Mouse (Mus musculus): ENCODE measurements around the gene Neu1. TPM values are rescaled to one million over a fixed set of nuclear protein-coding genes. Genes with fewer than 3 reads are reported as not detected.
A peak's percentile ranks its signal among the peaks of the same experiment; 100 is the strongest.
"Not testable (repeated sequence)": the region's sequence is repeated elsewhere in the genome, so short reads cannot be mapped to it uniquely, and the experiment has no call there.

Gene Neu1
- polyA plus RNA-seq, 1 experiment from 2014 or later: 30.6 TPM

- Histone ChIP-seq H3K9ac (no peak overlapping the region), H3K27me3 (peaks cover 63% of the 10 kb centered on the region), H3K36me3 (no peaks in the 10 kb centered on the region), H3K4me3 (no peak overlapping the region), H3K4me1 (replicated peaks) (peaks cover 11% of the 10 kb centered on the region), H3K4me2 (no peak overlapping the region), H3K27ac (no peak overlapping the region), H3K9me3 (no peaks in the 10 kb centered on the region)
- ATAC-seq (ENCODE audit: low FRiP score): no peak
These were observed 29.8 kb downstream of the Neu1 start for GRCm38 (mm10) chr17:34960702-34961493.

- Histone ChIP-seq H3K27me3 (peaks cover 62% of the 10 kb centered on the region), H3K4me1 (replicated peaks) (peaks cover 11% of the 10 kb centered on the region), H3K4me2 (no peak overlapping the region), H3K36me3 (no peaks in the 10 kb centered on the region), H3K27ac (no peak overlapping the region), H3K4me3 (no peak overlapping the region), H3K9ac (no peak overlapping the region), H3K9me3 (no peaks in the 10 kb centered on the region)
- ATAC-seq (ENCODE audit: low FRiP score): no peak
- WGBS: 37% methylated on average over 3 of the region's 3 CpGs
These were observed 31.1 kb downstream of the Neu1 start for GRCm38 (mm10) chr17:34962125-34962524.

GRCm38 (mm10) chr17:34962841-34963240 lies 31.8 kb downstream of the Neu1 start:
- ATAC-seq (ENCODE audit: low FRiP score): no peak
- 67% methylated on average over 1 of the region's 1 CpGs for WGBS
- H3K4me3 ChIP-seq: no peak overlapping the region
- H3K4me2 ChIP-seq: no peak overlapping the region
- no peak overlapping the region for H3K27ac ChIP-seq
- peaks cover 11% of the 10 kb centered on the region for H3K4me1 ChIP-seq (replicated peaks)
- H3K27me3 ChIP-seq: peaks cover 69% of the 10 kb centered on the region
- H3K9ac ChIP-seq: no peak overlapping the region
- H3K36me3 ChIP-seq: no peaks in the 10 kb centered on the region
- H3K9me3 ChIP-seq: no peaks in the 10 kb centered on the region

- ATAC-seq (ENCODE audit: low FRiP score): no peak
- Histone ChIP-seq H3K9me3 (no peaks in the 10 kb centered on the region), H3K27ac (no peak overlapping the region), H3K4me3 (no peak overlapping the region), H3K27me3 (peaks cover 84% of the 10 kb centered on the region), H3K4me1 (replicated peaks) (peaks cover 7% of the 10 kb centered on the region), H3K36me3 (no peaks in the 10 kb centered on the region), H3K9ac (peak overlapping the region; percentile 46; the same call in 1 of the 2 replicates), H3K4me2 (no peak overlapping the region)
- WGBS: 16% methylated on average over 1 of the region's 1 CpGs
These were observed 33.6 kb downstream of the Neu1 start for GRCm38 (mm10) chr17:34964640-34965049.

- no peak for ATAC-seq (ENCODE audit: low FRiP score)
- H3K9ac ChIP-seq: no peak overlapping the region
- 84% methylated on average over 5 of the region's 5 CpGs for WGBS
- H3K27ac ChIP-seq: no peak overlapping the region
- no peaks in the 10 kb centered on the region for H3K9me3 ChIP-seq
- H3K27me3 ChIP-seq: peaks cover 83% of the 10 kb centered on the region
- no peaks in the 10 kb centered on the region for H3K36me3 ChIP-seq
- H3K4me3 ChIP-seq: no peak overlapping the region
- H3K4me1 ChIP-seq (replicated peaks): no peaks in the 10 kb centered on the region
- H3K4me2 ChIP-seq: no peak overlapping the region
These were observed 34.6 kb downstream of the Neu1 start for GRCm38 (mm10) chr17:34965627-34966026.

- H3K4me1 ChIP-seq (replicated peaks); H3K4me2 ChIP-seq; H3K36me3 ChIP-seq; H3K27ac ChIP-seq; ATAC-seq (ENCODE audit: low FRiP score); H3K9me3 ChIP-seq; H3K9ac ChIP-seq; H3K4me3 ChIP-seq: not testable (repeated sequence)
- peaks cover 64% of the 10 kb centered on the region for H3K27me3 ChIP-seq
- WGBS: 69% methylated on average over 6 of the region's 11 CpGs
These were observed 38.8 kb downstream of the Neu1 start, which contains the start of gene Gm20481 for GRCm38 (mm10) chr17:34969822-34970221. Gene Gm20481, plus strand, starts transcription at chr17:34969912.

GRCm38 (mm10) chr17:34970850-34971249 lies 39.8 kb downstream of the Neu1 start:
- H3K27me3 ChIP-seq: peaks cover 54% of the 10 kb centered on the region
- H3K9me3 ChIP-seq; H3K36me3 ChIP-seq; H3K4me3 ChIP-seq; H3K9ac ChIP-seq; ATAC-seq (ENCODE audit: low FRiP score); H3K4me2 ChIP-seq; H3K27ac ChIP-seq; H3K4me1 ChIP-seq (replicated peaks): not testable (repeated sequence)
- 37% methylated on average over 30 of the region's 37 CpGs for WGBS

GRCm38 (mm10) chr17:34971694-34972068 lies 40.6 kb downstream of the Neu1 start:
- Histone ChIP-seq H3K4me3 (peak overlapping the region; percentile 41), H3K27me3 (peaks cover 48% of the 10 kb centered on the region), H3K4me2 (peak overlapping the region; percentile 58)
- not testable (repeated sequence) for H3K9me3 ChIP-seq; H3K36me3 ChIP-seq; H3K27ac ChIP-seq; H3K9ac ChIP-seq; H3K4me1 ChIP-seq (replicated peaks)
- ATAC-seq (ENCODE audit: low FRiP score): peak; percentile 62
- 8% methylated on average over 23 of the region's 43 CpGs for WGBS

- not testable (repeated sequence) for H3K27ac ChIP-seq; H3K36me3 ChIP-seq; H3K4me1 ChIP-seq (replicated peaks); H3K9me3 ChIP-seq
- peak; percentile 94 for ATAC-seq (ENCODE audit: low FRiP score)
- Histone ChIP-seq H3K9ac (peak within 1 kb of the TSS; percentile 35; the same call in 1 of the 2 replicates), H3K4me2 (peak within 1 kb of the TSS; percentile 58), H3K4me3 (peak within 1 kb of the TSS; percentile 41), H3K27me3 (peaks cover 46% of the 10 kb centered on the region)
- WGBS: under 1% methylated on average over 30 of the region's 33 CpGs
These were observed 41.2 kb downstream of the Neu1 start, which contains the start of the genes Hspa1a and Hspa1l for GRCm38 (mm10) chr17:34972069-34972749. Gene Hspa1a, minus strand, starts transcription at chr17:34972156. Gene Hspa1l, plus strand, starts transcription at chr17:34972703.

- ATAC-seq (ENCODE audit: low FRiP score): no peak
- WGBS: 74% methylated on average over 3 of the region's 3 CpGs
These were observed 44.8 kb downstream of the Neu1 start for GRCm38 (mm10) chr17:34975581-34976492.

GRCm38 (mm10) chr17:34977000-34977399 lies 45.9 kb downstream of the Neu1 start:
- H3K4me3 ChIP-seq: no peak overlapping the region
- H3K4me2 ChIP-seq: no peak overlapping the region
- H3K27me3 ChIP-seq: peaks cover 14% of the 10 kb centered on the region; the same call in 1 of the 2 replicates
- H3K4me1 ChIP-seq (replicated peaks): peaks cover 20% of the 10 kb centered on the region
- 95% methylated on average over 20 of the region's 20 CpGs for WGBS
- H3K36me3 ChIP-seq: no peaks in the 10 kb centered on the region; the same call in 1 of the 2 replicates
- H3K27ac ChIP-seq: no peak overlapping the region
- no peaks in the 10 kb centered on the region for H3K9me3 ChIP-seq
- H3K9ac ChIP-seq: no peak overlapping the region
- no peak for ATAC-seq (ENCODE audit: low FRiP score)

More at GRCm38 (mm10) chr17:34975581-34976492, 44.8 kb downstream of the Neu1 start:
- no peaks in the 10 kb centered on the region for H3K9me3 ChIP-seq
- H3K36me3 ChIP-seq: no peaks in the 10 kb centered on the region; the same call in 1 of the 2 replicates
- no peak overlapping the region for H3K4me3 ChIP-seq
- H3K27ac ChIP-seq: no peak overlapping the region
- H3K4me1 ChIP-seq (replicated peaks): peaks cover 15% of the 10 kb centered on the region
- peaks cover 14% of the 10 kb centered on the region; the same call in 1 of the 2 replicates for H3K27me3 ChIP-seq
- no peak overlapping the region for H3K4me2 ChIP-seq
- H3K9ac ChIP-seq: no peak overlapping the region

GRCm38 (mm10) chr17:34978239-34978638 lies 47.2 kb downstream of the Neu1 start:
- H3K4me1 ChIP-seq (replicated peaks): peaks cover 24% of the 10 kb centered on the region
- no peak for ATAC-seq (ENCODE audit: low FRiP score)
- H3K4me3 ChIP-seq: no peak overlapping the region
- H3K9ac ChIP-seq: 0 out of 2 replicates have a peak overlapping the region, but pooled peaks have one; percentile 8
- peaks cover 7% of the 10 kb centered on the region; the same call in 1 of the 2 replicates for H3K27me3 ChIP-seq
- no peaks in the 10 kb centered on the region; the same call in 1 of the 2 replicates for H3K36me3 ChIP-seq
- no peak overlapping the region for H3K4me2 ChIP-seq
- H3K27ac ChIP-seq: no peak overlapping the region
- no peaks in the 10 kb centered on the region for H3K9me3 ChIP-seq
- 91% methylated on average over 27 of the region's 27 CpGs for WGBS
